In genomic region chr2:137101074-137101473, GRCm38 (mm10) we compare ENCODE assay signal across 9 mouse cellular contexts. TPM values are rescaled to one million over a fixed set of nuclear protein-coding genes. Genes with fewer than 3 reads are reported as not detected.
A peak's percentile ranks its signal among the peaks of the same experiment; 100 is the strongest.
DNase-seq lines count a peak whose midpoint lies in the region; ATAC-seq lines count a peak whose summit lies in the region.
"Had no signal": no experiment of that assay in that cellular context is flagged by ENCODE, and none has a peak within 500 bp of the region (broad histone marks: within the 10 kb centered on the region; RNA-seq: fewer than 3 reads in every experiment).

No protein-coding gene starts in this region.

- no peaks in the 10 kb centered on the region; the same call in 1 of the 2 replicates for H3K36me3 ChIP-seq in embryonic facial prominence, embryonic 11.5 days (replicated peaks; ENCODE audit: control insufficient read depth, insufficient read depth, low read depth, low read length)
- peaks cover 73% of the 10 kb centered on the region for H3K36me3 ChIP-seq in embryonic facial prominence, embryonic 10.5 days (replicated peaks)
- H3K36me3 ChIP-seq in intestine, embryonic 16.5 days (ENCODE audit: control insufficient read depth, insufficient read depth, low read length) = no peaks in the 10 kb centered on the region

- no peak overlapping the region for H3K27ac ChIP-seq in embryonic facial prominence, embryonic 11.5 days (replicated peaks; ENCODE audit: low read depth, low read length)
- H3K27ac ChIP-seq in embryonic facial prominence, embryonic 10.5 days (replicated peaks) = no peak overlapping the region; the same call in 1 of the 2 replicates
- H3K27ac ChIP-seq in intestine, embryonic 16.5 days (ENCODE audit: low read length) = no peak overlapping the region
- H3K27ac ChIP-seq: macrophage had no signal

- no peaks in the 10 kb centered on the region for H3K9me3 ChIP-seq in embryonic facial prominence, embryonic 11.5 days (replicated peaks; ENCODE audit: control insufficient read depth, low read length)
- no peaks in the 10 kb centered on the region for H3K9me3 ChIP-seq in embryonic facial prominence, embryonic 10.5 days
- no peaks in the 10 kb centered on the region for H3K9me3 ChIP-seq in intestine, embryonic 16.5 days (ENCODE audit: control insufficient read depth, low read length)

- peak; percentile 64 for ATAC-seq in embryonic facial prominence, embryonic 11.5 days (replicated peaks; ENCODE audit: insufficient number of reproducible peaks, low FRiP score, low TSS enrichment, low read depth)
- ATAC-seq in intestine, embryonic 16.5 days = peak; percentile 58
- no peak for ATAC-seq in megakaryocyte progenitor cell, adult 5-6 weeks (replicated peaks; ENCODE audit: poor library complexity)

- H3K4me2 ChIP-seq in embryonic facial prominence, embryonic 11.5 days (ENCODE audit: low read depth, low read length) = no peak overlapping the region; the same call in 1 of the 2 replicates
- H3K4me2 ChIP-seq in intestine, embryonic 16.5 days (ENCODE audit: low read depth, low read length) = no peak overlapping the region

- no peaks in the 10 kb centered on the region for H3K27me3 ChIP-seq in embryonic facial prominence, embryonic 11.5 days (ENCODE audit: control insufficient read depth, insufficient read depth, low read length)
- no peaks in the 10 kb centered on the region; the same call in 1 of the 2 replicates for H3K27me3 ChIP-seq in embryonic facial prominence, embryonic 10.5 days (replicated peaks; ENCODE audit: low read depth, poor library complexity, severe bottlenecking)
- no peaks in the 10 kb centered on the region for H3K27me3 ChIP-seq in intestine, embryonic 16.5 days (replicated peaks; ENCODE audit: control insufficient read depth, insufficient read depth, low read length)

- no peak for DNase-seq in embryonic facial prominence, embryonic 11.5 days (ENCODE audit: low spot score)
- no peak for DNase-seq in embryonic facial prominence, embryonic 10.5 days (ENCODE audit: low spot score)
- peak; percentile 35 for DNase-seq in adrenal gland, postnatal 25 days
- DNase-seq in gastrocnemius, adult 8-10 months (ENCODE audit: low spot score in 2 of 2) = peak; percentile 29 to 59
- DNase-seq in cerebellum, postnatal 25 days = no peak
- no peak for DNase-seq in urinary bladder, postnatal 36 days (ENCODE audit: low spot score in 2 of 2)

- no peaks in the 10 kb centered on the region; the same call in none of the 2 replicates for H3K4me1 ChIP-seq in embryonic facial prominence, embryonic 11.5 days (ENCODE audit: control insufficient read depth, insufficient read depth, low read length)
- peaks cover 56% of the 10 kb centered on the region for H3K4me1 ChIP-seq in embryonic facial prominence, embryonic 10.5 days
- H3K4me1 ChIP-seq in intestine, embryonic 16.5 days (ENCODE audit: control insufficient read depth, insufficient read depth, low read length) = 0 out of 2 replicates have a peak, but pooled peaks cover 3% of the 10 kb centered on the region

- no peak overlapping the region for H3K4me3 ChIP-seq in embryonic facial prominence, embryonic 11.5 days (ENCODE audit: low read depth, low read length)
- no peak overlapping the region for H3K4me3 ChIP-seq in embryonic facial prominence, embryonic 10.5 days
- no peak overlapping the region for H3K4me3 ChIP-seq in intestine, embryonic 16.5 days (ENCODE audit: low read length)

- 40% methylated on average over 5 of the region's 5 CpGs for WGBS in embryonic facial prominence, embryonic 11.5 days
- 41% methylated on average over 5 of the region's 5 CpGs for WGBS in embryonic facial prominence, embryonic 10.5 days
- WGBS in intestine, embryonic 16.5 days = 52% methylated on average over 5 of the region's 5 CpGs

- H3K9ac ChIP-seq in embryonic facial prominence, embryonic 11.5 days (replicated peaks; ENCODE audit: low read length) = 0 out of 2 replicates have a peak overlapping the region, but pooled peaks have one; percentile 9
- H3K9ac ChIP-seq in intestine, embryonic 16.5 days (ENCODE audit: low read depth, low read length) = no peak overlapping the region

RNA-seq across cellular contexts. Expression of gene Jag1, which starts 15.4 kb away (rescaled TPM):
- 14.2 and 15.8 TPM in 2 replicates for polyA plus RNA-seq in embryonic facial prominence, embryonic 11.5 days (2014; fragmentation: Nextera tagmentation; extraction: Ambion mirVana)
- polyA plus RNA-seq in embryonic facial prominence, embryonic 10.5 days (2016; fragmentation: Nextera tagmentation; extraction: Ambion mirVana) = 18.4 and 22.2 TPM in 2 replicates
- total RNA-seq in adrenal gland, postnatal 25 days (2021) = 12.1 and 14.9 TPM in 2 replicates
- 1 to 10 TPM; 4.4 to 6.2 (median 4.8) TPM for total RNA-seq in gastrocnemius, adult 8-10 months (2022)
- polyA plus RNA-seq in intestine, embryonic 16.5 days (2015; fragmentation: Nextera tagmentation; extraction: Ambion mirVana) = 5.1 and 8.9 TPM in 2 replicates
- 0.62 and 0.76 TPM in 2 replicates for total RNA-seq in megakaryocyte progenitor cell, adult 5-6 weeks (2015)
- 0.81 and 1.00 TPM in 2 replicates for total RNA-seq in megakaryocyte progenitor cell, adult 5-6 weeks (2017)

Comparison
In these comparisons a context has a peak if more than half of its experiments do, and no peak if none do; other contexts are left out.
1. DNase-seq: peak in adrenal gland, postnatal 25 days (single experiment) and gastrocnemius, adult 8-10 months (2 of 2); none in embryonic facial prominence, embryonic 11.5 days (single experiment), embryonic facial prominence, embryonic 10.5 days (single experiment), cerebellum, postnatal 25 days (0 of 2) and urinary bladder, postnatal 36 days (0 of 2).